Mouse (Mus musculus) neutrophil, adult 65 days (primary cell): ENCODE results near the gene Cdk18. TPM values are rescaled to one million over a fixed set of nuclear protein-coding genes. Genes with fewer than 3 reads are reported as not detected.

Source experiments
- total RNA-seq: library from RNA; stranded (reverse); gene quantifications from 2 replicates; pipeline ENCODE4 v1.2.4, GENCODE M21; 2023

Gene Cdk18
- 1.2 and 1.3 TPM in 2 replicates for total RNA-seq

DNA sequence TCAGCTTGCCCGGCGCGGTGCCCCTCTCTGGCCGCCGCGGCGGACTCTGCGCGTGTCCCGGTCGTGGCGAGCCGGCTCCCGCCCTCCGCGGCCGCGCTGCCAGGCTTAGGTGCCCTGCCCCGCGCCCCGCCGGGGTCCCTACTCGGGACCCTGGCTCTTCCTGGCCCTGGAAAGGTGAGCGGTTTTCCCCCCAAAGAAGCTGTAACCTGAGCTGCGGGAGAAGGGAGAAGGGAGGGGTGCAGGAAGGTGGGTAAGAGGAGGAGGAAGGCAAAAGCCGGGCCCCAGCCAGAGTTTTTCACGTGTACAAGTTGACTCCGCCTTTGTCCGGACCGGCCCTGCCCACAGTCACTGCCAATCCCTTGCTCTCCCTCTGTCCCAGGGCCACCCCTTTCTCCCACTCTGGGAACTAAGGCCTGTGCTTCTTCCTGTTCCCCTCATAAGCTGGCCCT, at the start of gene Cdk18:
Cdk18 (minus strand) TSS at position 269 of the 449 bp plus-strand sequence.

DNA sequence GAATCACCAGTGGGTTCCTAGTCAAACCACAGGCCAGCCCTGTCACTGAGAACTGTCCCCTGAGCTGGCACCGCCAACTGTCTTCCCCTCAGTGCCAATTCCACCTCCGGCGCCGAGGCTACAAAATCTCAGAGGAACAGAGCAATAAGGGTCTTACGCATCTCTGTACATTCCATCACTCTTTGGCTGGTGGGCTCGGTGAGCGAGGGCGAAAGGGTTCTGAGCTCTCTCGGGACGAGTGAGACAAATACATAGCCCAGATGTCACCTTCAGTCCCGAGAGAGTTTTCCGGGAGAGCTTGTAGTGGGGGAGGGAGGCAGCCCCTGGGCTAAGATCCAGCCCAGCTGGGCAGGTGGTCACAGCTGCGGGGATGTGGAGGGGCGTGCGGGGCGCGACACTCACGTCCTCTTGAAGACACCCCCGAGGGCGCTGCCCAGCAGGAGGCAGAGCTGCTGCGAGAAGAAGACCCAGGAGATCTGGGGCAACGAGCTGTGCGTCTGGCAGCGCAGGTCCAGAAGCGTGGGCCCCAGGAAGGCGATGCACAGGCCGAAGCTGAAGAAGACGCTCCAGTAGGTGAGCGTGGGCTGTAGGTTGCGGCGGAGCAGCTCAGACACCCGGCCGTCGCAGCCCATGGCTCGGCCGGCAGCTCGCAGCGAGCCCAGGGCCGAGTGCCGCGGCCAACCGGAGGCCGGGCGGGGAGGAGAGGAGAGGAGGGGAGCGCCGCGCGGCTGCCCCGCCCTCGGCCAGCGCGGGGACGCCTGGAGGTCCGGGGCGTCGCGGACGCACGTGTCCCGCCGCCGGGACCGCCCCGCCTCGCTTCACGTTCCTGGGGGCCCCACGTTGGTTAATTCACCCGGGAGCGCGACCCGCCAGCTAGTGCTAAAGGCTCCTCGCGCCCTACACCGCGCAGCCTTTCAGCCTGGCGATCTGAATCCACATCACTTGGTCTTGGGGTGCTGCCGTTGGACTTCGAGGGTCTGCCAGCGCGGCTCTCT, 71.9 kb downstream of the Cdk18 start, which contains the start of gene Mfsd4a:
Mfsd4a (minus strand) TSS at position 802 of the 995 bp plus-strand sequence.

Other genes starting within 250 kb of the Cdk18 start
- gene Nucks1, start 229.2 kb downstream of the Cdk18 start, total RNA-seq = 56.8 and 68.6 TPM in 2 replicates
- 0.13 TPM in 1 of 2 replicates, not detected in the other for gene Slc45a3, start 176.7 kb downstream of the Cdk18 start, total RNA-seq
- 115 and 157 TPM in 2 replicates for gene Elk4, start 132.1 kb downstream of the Cdk18 start, total RNA-seq
- not detected in 2 replicates for gene Mfsd4a, start 71.6 kb downstream of the Cdk18 start, total RNA-seq
- not detected in 2 replicates for gene Lemd1, start 51.7 kb upstream of the Cdk18 start, total RNA-seq
- not detected in 2 replicates for gene AC124108.1, start 51.8 kb upstream of the Cdk18 start, total RNA-seq
- gene Gm10188, start 90.1 kb upstream of the Cdk18 start, total RNA-seq = not detected in 2 replicates
- not detected in 2 replicates for gene Klhdc8a, start 158.9 kb upstream of the Cdk18 start, total RNA-seq
- gene Nuak2, start 176.4 kb upstream of the Cdk18 start, total RNA-seq = 42.9 TPM in 2 replicates